Mouse (Mus musculus) liver, adult 2 months (tissue): Measurements from ENCODE around the gene Pgghg.

Experiments used
- CTCF ChIP-seq: fragments of 200-500 bp; IDR thresholded peaks from 2 replicates; pipeline ENCODE4 v1.5.1; 2011; ENCODE audit warnings: low read depth, low read length, control low read depth
- POLR2A ChIP-seq: fragments of 200-500 bp; IDR thresholded peaks from 2 replicates; pipeline ENCODE4 v1.6.1; 2011; ENCODE audit warnings: low read length, control low read depth; ENCODE audit not compliant: insufficient read depth; ENCODE audit errors: extremely low read depth

GRCm38 (mm10) chr7:140971479-140972171 lies 30.4 kb downstream of the Pgghg start:
- TF ChIP-seq CTCF (no peak), POLR2A (no peak)
